Mouse (Mus musculus) CH12.LX (cell line): ENCODE results near the gene Man2a1.

Source experiments
- CHD2 ChIP-seq: IDR thresholded peaks from 2 replicates; pipeline ENCODE4 v1.6.1; 2011; ENCODE audit warnings: low read length, improper control_type of control experiment
- USF2 ChIP-seq: conservative IDR thresholded peaks from 2 replicates; pipeline ENCODE4 v1.6.1; 2011; ENCODE audit warnings: low read depth, low read length, improper control_type of control experiment

DNA sequence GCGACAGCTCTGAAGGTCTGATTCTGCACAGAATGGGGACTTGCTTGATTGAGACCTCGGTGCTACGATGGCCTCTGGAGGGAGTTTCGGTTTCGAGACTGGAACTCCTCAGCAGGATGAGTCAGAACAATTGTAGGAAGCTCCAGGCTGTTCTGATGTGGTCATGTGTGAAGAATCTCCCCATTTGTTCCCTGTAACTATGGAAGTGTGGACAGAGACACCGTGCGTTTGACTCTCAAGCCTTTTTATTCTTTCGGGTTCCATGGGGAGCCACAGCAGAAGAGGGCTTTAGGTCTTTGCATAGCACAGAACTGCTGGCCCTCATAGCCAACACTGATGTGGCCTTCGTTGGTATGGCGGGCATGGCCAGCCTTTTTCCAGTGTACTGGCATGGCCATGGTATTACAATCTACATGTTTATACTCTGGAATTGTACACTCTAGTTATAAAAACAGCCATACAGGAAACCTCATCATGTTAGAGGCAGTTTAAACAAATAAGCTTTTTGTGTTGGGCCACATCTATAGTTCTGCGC lies 21.9 kb downstream of the Man2a1 start:
- TF ChIP-seq USF2 (no peak), CHD2 (no peak)
